Mouse (Mus musculus): Measurements from ENCODE around the gene Fgf15. TPM values are rescaled to one million over a fixed set of nuclear protein-coding genes. Genes with fewer than 3 reads are reported as not detected.
A peak's percentile ranks its signal among the peaks of the same experiment; 100 is the strongest.

Fgf15 gene
- polyA plus RNA-seq, 1 experiment from 2014 or later = not detected

GRCm38 (mm10) chr7:144937490-144937889, 41.2 kb downstream of the Fgf15 start:
- Histone ChIP-seq H3K9ac (ENCODE audit: low read length) (peak overlapping the region; percentile 86), H3K36me3 (ENCODE audit: control insufficient read depth, insufficient read depth, low read length) (peaks cover 48% of the 10 kb centered on the region), H3K27ac (replicated peaks in 1 of 2; ENCODE audit: control insufficient read depth in 1 of 2, insufficient read depth in 1 of 2, low read depth in 2 of 2, low read length in 2 of 2) (peak overlapping the region; percentile 34 to 96)

GRCm38 (mm10) chr7:144937899-144938517, 41.7 kb downstream of the Fgf15 start:
- H3K36me3 ChIP-seq (ENCODE audit: control insufficient read depth, insufficient read depth, low read length) = peaks cover 43% of the 10 kb centered on the region
- H3K27ac ChIP-seq (replicated peaks in 1 of 2; ENCODE audit: control insufficient read depth in 1 of 2, insufficient read depth in 1 of 2, low read depth in 2 of 2, low read length in 2 of 2) = peak overlapping the region; percentile 34 to 96
- ATAC-seq (ENCODE audit: insufficient number of reproducible peaks, insufficient read depth, low FRiP score, low read depth) = no peak
- WGBS = under 1% methylated on average over 39 of the region's 39 CpGs
- H3K4me3 ChIP-seq (ENCODE audit: control insufficient read depth in 1 of 2, insufficient read depth in 1 of 2, low read depth in 1 of 2, low read length in 2 of 2) = peak overlapping the region; percentile 74 to 84
- H3K9me3 ChIP-seq (ENCODE audit: control insufficient read depth, low read length) = no peaks in the 10 kb centered on the region
- H3K27me3 ChIP-seq (ENCODE audit: control insufficient read depth, insufficient read depth, low read length) = no peaks in the 10 kb centered on the region
- H3K4me2 ChIP-seq (ENCODE audit: low read length) = peak overlapping the region; percentile 94
- H3K9ac ChIP-seq (ENCODE audit: low read length) = peak overlapping the region; percentile 86
- peaks cover 16 to 21% of the 10 kb centered on the region in 2 experiments for H3K4me1 ChIP-seq (ENCODE audit: control insufficient read depth in 2 of 2, insufficient read depth in 2 of 2, low read length in 2 of 2)

More at GRCm38 (mm10) chr7:144937490-144937889, 41.2 kb downstream of the Fgf15 start:
- no peak for ATAC-seq (ENCODE audit: insufficient number of reproducible peaks, insufficient read depth, low FRiP score, low read depth)
- Histone ChIP-seq H3K4me2 (ENCODE audit: low read length) (peak overlapping the region; percentile 94), H3K9me3 (ENCODE audit: control insufficient read depth, low read length) (no peaks in the 10 kb centered on the region), H3K4me1 (ENCODE audit: control insufficient read depth in 2 of 2, insufficient read depth in 2 of 2, low read length in 2 of 2) (peaks cover 11 to 15% of the 10 kb centered on the region in 2 experiments), H3K27me3 (ENCODE audit: control insufficient read depth, insufficient read depth, low read length) (no peaks in the 10 kb centered on the region), H3K4me3 (ENCODE audit: control insufficient read depth in 1 of 2, insufficient read depth in 1 of 2, low read depth in 1 of 2, low read length in 2 of 2) (peak overlapping the region; percentile 74 to 84)
- WGBS = 4% methylated on average over 20 of the region's 20 CpGs

GRCm38 (mm10) chr7:144938661-144939343, 42.5 kb downstream of the Fgf15 start:
- Histone ChIP-seq H3K4me2 (ENCODE audit: low read length) (peak overlapping the region; percentile 94), H3K4me1 (ENCODE audit: control insufficient read depth in 2 of 2, insufficient read depth in 2 of 2, low read length in 2 of 2) (peaks cover 21 to 22% of the 10 kb centered on the region in 2 experiments), H3K27me3 (ENCODE audit: control insufficient read depth, insufficient read depth, low read length) (no peaks in the 10 kb centered on the region), H3K9ac (ENCODE audit: low read length) (peak overlapping the region; percentile 86), H3K4me3 (ENCODE audit: control insufficient read depth in 1 of 2, insufficient read depth in 1 of 2, low read depth in 1 of 2, low read length in 2 of 2) (peak overlapping the region; percentile 74 to 84), H3K36me3 (ENCODE audit: control insufficient read depth, insufficient read depth, low read length) (peaks cover 35% of the 10 kb centered on the region), H3K9me3 (ENCODE audit: control insufficient read depth, low read length) (no peaks in the 10 kb centered on the region), H3K27ac (replicated peaks in 1 of 2; ENCODE audit: control insufficient read depth in 1 of 2, insufficient read depth in 1 of 2, low read depth in 2 of 2, low read length in 2 of 2) (peak overlapping the region; percentile 91 to 96)
- ATAC-seq (ENCODE audit: insufficient number of reproducible peaks, insufficient read depth, low FRiP score, low read depth) = no peak
- WGBS = under 1% methylated on average over 30 of the region's 32 CpGs

- Histone ChIP-seq H3K36me3 (ENCODE audit: control insufficient read depth, insufficient read depth, low read length) (peaks cover 29% of the 10 kb centered on the region), H3K27me3 (ENCODE audit: control insufficient read depth, insufficient read depth, low read length) (no peaks in the 10 kb centered on the region), H3K9ac (ENCODE audit: low read length) (peak within 1 kb of the TSS; percentile 86), H3K9me3 (ENCODE audit: control insufficient read depth, low read length) (no peaks in the 10 kb centered on the region), H3K4me2 (ENCODE audit: low read length) (peak within 1 kb of the TSS; percentile 94), H3K27ac (replicated peaks in 1 of 2; ENCODE audit: control insufficient read depth in 1 of 2, insufficient read depth in 1 of 2, low read depth in 2 of 2, low read length in 2 of 2) (peak within 1 kb of the TSS; percentile 91 to 96), H3K4me3 (ENCODE audit: control insufficient read depth in 1 of 2, insufficient read depth in 1 of 2, low read depth in 1 of 2, low read length in 2 of 2) (peak within 1 kb of the TSS; percentile 74 to 84), H3K4me1 (ENCODE audit: control insufficient read depth in 2 of 2, insufficient read depth in 2 of 2, low read length in 2 of 2) (peaks cover 21 to 22% of the 10 kb centered on the region in 2 experiments)
- ATAC-seq (ENCODE audit: insufficient number of reproducible peaks, insufficient read depth, low FRiP score, low read depth) = peak; percentile 34; the same call in 1 of the 2 replicates
- under 1% methylated on average over 39 of the region's 45 CpGs for WGBS
These were observed 43.1 kb downstream of the Fgf15 start, which contains the start of gene Ccnd1 for GRCm38 (mm10) chr7:144939344-144940002. Gene Ccnd1, minus strand, starts transcription at chr7:144939925.

- H3K4me3 ChIP-seq (ENCODE audit: control insufficient read depth in 1 of 2, insufficient read depth in 1 of 2, low read depth in 1 of 2, low read length in 2 of 2) = peak overlapping the region; percentile 45 to 74
- no peaks in the 10 kb centered on the region for H3K9me3 ChIP-seq (ENCODE audit: control insufficient read depth, low read length)
- peak overlapping the region; percentile 86 to 96 for H3K27ac ChIP-seq (replicated peaks in 1 of 2; ENCODE audit: control insufficient read depth in 1 of 2, insufficient read depth in 1 of 2, low read depth in 2 of 2, low read length in 2 of 2)
- peaks cover 22% of the 10 kb centered on the region for H3K36me3 ChIP-seq (ENCODE audit: control insufficient read depth, insufficient read depth, low read length)
- peaks cover 21 to 22% of the 10 kb centered on the region in 2 experiments for H3K4me1 ChIP-seq (ENCODE audit: control insufficient read depth in 2 of 2, insufficient read depth in 2 of 2, low read length in 2 of 2)
- H3K9ac ChIP-seq (ENCODE audit: low read length) = peak overlapping the region; percentile 86
- H3K27me3 ChIP-seq (ENCODE audit: control insufficient read depth, insufficient read depth, low read length) = no peaks in the 10 kb centered on the region
- no peak for ATAC-seq (ENCODE audit: insufficient number of reproducible peaks, insufficient read depth, low FRiP score, low read depth)
- peak overlapping the region; percentile 94 for H3K4me2 ChIP-seq (ENCODE audit: low read length)
- under 1% methylated on average over 22 of the region's 22 CpGs for WGBS
These were observed 43.8 kb downstream of the Fgf15 start for GRCm38 (mm10) chr7:144940003-144940571.

- WGBS = 3% methylated on average over 11 of the region's 11 CpGs
- H3K4me2 ChIP-seq (ENCODE audit: low read length) = peak overlapping the region; percentile 94
- peak overlapping the region; percentile 45 to 74; a peak in 3 of 4 replicates for H3K4me3 ChIP-seq (ENCODE audit: control insufficient read depth in 1 of 2, insufficient read depth in 1 of 2, low read depth in 1 of 2, low read length in 2 of 2)
- H3K4me1 ChIP-seq (ENCODE audit: control insufficient read depth in 2 of 2, insufficient read depth in 2 of 2, low read length in 2 of 2) = peaks cover 21 to 22% of the 10 kb centered on the region in 2 experiments
- ATAC-seq (ENCODE audit: insufficient number of reproducible peaks, insufficient read depth, low FRiP score, low read depth) = no peak
- H3K27me3 ChIP-seq (ENCODE audit: control insufficient read depth, insufficient read depth, low read length) = no peaks in the 10 kb centered on the region
- peak overlapping the region; percentile 86 for H3K9ac ChIP-seq (ENCODE audit: low read length)
- H3K9me3 ChIP-seq (ENCODE audit: control insufficient read depth, low read length) = no peaks in the 10 kb centered on the region
- peaks cover 18% of the 10 kb centered on the region for H3K36me3 ChIP-seq (ENCODE audit: control insufficient read depth, insufficient read depth, low read length)
- H3K27ac ChIP-seq (replicated peaks in 1 of 2; ENCODE audit: control insufficient read depth in 1 of 2, insufficient read depth in 1 of 2, low read depth in 2 of 2, low read length in 2 of 2) = peak overlapping the region in 1 of 2 experiments; percentile 96; a peak in 2 of 4 replicates
These were observed 44.3 kb downstream of the Fgf15 start for GRCm38 (mm10) chr7:144940585-144940984.

- H3K36me3 ChIP-seq (ENCODE audit: control insufficient read depth, insufficient read depth, low read length) = peaks cover 10% of the 10 kb centered on the region
- peak overlapping the region; percentile 86 for H3K9ac ChIP-seq (ENCODE audit: low read length)
- peak overlapping the region; percentile 94 to 96 for H3K27ac ChIP-seq (replicated peaks in 1 of 2; ENCODE audit: control insufficient read depth in 1 of 2, insufficient read depth in 1 of 2, low read depth in 2 of 2, low read length in 2 of 2)
- under 1% methylated on average over 39 of the region's 39 CpGs for WGBS
- H3K4me3 ChIP-seq (ENCODE audit: control insufficient read depth in 1 of 2, insufficient read depth in 1 of 2, low read depth in 1 of 2, low read length in 2 of 2) = peak overlapping the region; percentile 48 to 74
- no peaks in the 10 kb centered on the region for H3K27me3 ChIP-seq (ENCODE audit: control insufficient read depth, insufficient read depth, low read length)
- peaks cover 21 to 22% of the 10 kb centered on the region in 2 experiments for H3K4me1 ChIP-seq (ENCODE audit: control insufficient read depth in 2 of 2, insufficient read depth in 2 of 2, low read length in 2 of 2)
- peak overlapping the region; percentile 94 for H3K4me2 ChIP-seq (ENCODE audit: low read length)
- H3K9me3 ChIP-seq (ENCODE audit: control insufficient read depth, low read length) = no peaks in the 10 kb centered on the region
- peak; percentile 75 for ATAC-seq (ENCODE audit: insufficient number of reproducible peaks, insufficient read depth, low FRiP score, low read depth)
These were observed 45.0 kb downstream of the Fgf15 start for GRCm38 (mm10) chr7:144941242-144941831.
